Mouse (Mus musculus) intestine, embryonic 15.5 days (tissue): ENCODE data around the gene Epha10. TPM values are rescaled to one million over a fixed set of nuclear protein-coding genes. Genes with fewer than 3 reads are reported as not detected.

Experiments
- ATAC-seq: fragments of 200-750 bp; cut with Nextera tagmentation; 2 replicates; pipeline ENCODE4 v1.8.0; 2017; ENCODE audit warnings: moderate TSS enrichment, moderate library complexity
- H3K27ac ChIP-seq: fragments of 300-500 bp; sonication (generic); 2 replicates; pipeline ENCODE4 v1.5.1; 2015; ENCODE audit warnings: mild to moderate bottlenecking, inconsistent platforms
- H3K27me3 ChIP-seq: fragments of 300-500 bp; sonication (generic); replicated peaks from 2 replicates; pipeline ENCODE4 v1.6.1; 2015; ENCODE audit warnings: inconsistent platforms
- H3K36me3 ChIP-seq: fragments of 300-500 bp; sonication (generic); 2 replicates; pipeline ENCODE4 v1.6.1; 2015; ENCODE audit warnings: inconsistent platforms
- H3K4me1 ChIP-seq: fragments of 300-500 bp; sonication (generic); replicated peaks from 2 replicates; pipeline ENCODE4 v1.6.1; 2015; ENCODE audit warnings: inconsistent platforms
- H3K4me2 ChIP-seq: fragments of 300-500 bp; sonication (generic); replicated peaks from 2 replicates; pipeline ENCODE4 v1.6.1; 2015; ENCODE audit warnings: mild to moderate bottlenecking, inconsistent platforms
- H3K4me3 ChIP-seq: fragments of 300-500 bp; sonication (generic); replicated peaks from 2 replicates; pipeline ENCODE4 v1.5.1; 2015; ENCODE audit warnings: inconsistent platforms
- H3K9ac ChIP-seq: fragments of 300-500 bp; sonication (generic); 2 replicates; pipeline ENCODE4 v1.6.1; 2015; ENCODE audit warnings: inconsistent platforms
- H3K9me3 ChIP-seq: fragments of 300-500 bp; sonication (generic); 2 replicates; pipeline ENCODE4 v1.6.1; 2016; ENCODE audit warnings: inconsistent platforms
- WGBS: fragments of 180-500 bp; shearing (Covaris S2); methylation state at CpG from one replicate; pipeline ENCODE4 v1.1.7; 2015; 5-methylcytosine and 5-hydroxymethylcytosine counted together
- polyA plus RNA-seq: library from polyadenylated mRNA; unstranded; fragments of >200 nt; fragmentation: Nextera tagmentation; extraction: Ambion mirVana; gene quantifications from 2 replicates; pipeline ENCODE4 v1.2.1, GENCODE M21; 2015

Epha10 gene
- 0.25 and 0.31 TPM in 2 replicates for polyA plus RNA-seq

- Histone ChIP-seq H3K27ac (no peak within 1 kb of the TSS), H3K9me3 (no peaks in the 10 kb centered on the region), H3K36me3 (no peaks in the 10 kb centered on the region), H3K27me3 (peaks cover 62% of the 10 kb centered on the region), H3K4me1 (peaks cover 10% of the 10 kb centered on the region), H3K4me3 (peak within 1 kb of the TSS; percentile 30), H3K4me2 (peak within 1 kb of the TSS; percentile 63), H3K9ac (no peak within 1 kb of the TSS)
- WGBS: 7% methylated on average over 11 of the region's 11 CpGs
- no peak for ATAC-seq
Observed at GRCm38 (mm10) chr4:124880599-124880998, at the start of gene Epha10. Epha10 (plus strand) TSS chr4:124880899.

GRCm38 (mm10) chr4:124832796-124833195, 47.9 kb upstream of the Epha10 start:
- Histone ChIP-seq H3K9ac (no peak overlapping the region), H3K9me3 (no peaks in the 10 kb centered on the region), H3K36me3 (peaks cover 9% of the 10 kb centered on the region; the same call in 1 of the 2 replicates), H3K4me1 (no peaks in the 10 kb centered on the region), H3K27me3 (no peaks in the 10 kb centered on the region), H3K27ac (no peak overlapping the region), H3K4me3 (no peak overlapping the region), H3K4me2 (no peak overlapping the region)
- 94% methylated on average over 10 of the region's 10 CpGs for WGBS
- no peak for ATAC-seq

GRCm38 (mm10) chr4:124838035-124838700, 42.5 kb upstream of the Epha10 start:
- Histone ChIP-seq H3K9me3 (no peaks in the 10 kb centered on the region), H3K4me2 (no peak overlapping the region), H3K27ac (no peak overlapping the region), H3K36me3 (peaks cover 19% of the 10 kb centered on the region; the same call in 1 of the 2 replicates), H3K9ac (no peak overlapping the region), H3K4me3 (no peak overlapping the region), H3K4me1 (no peaks in the 10 kb centered on the region), H3K27me3 (no peaks in the 10 kb centered on the region)
- 88% methylated on average over 14 of the region's 14 CpGs for WGBS
- no peak for ATAC-seq

GRCm38 (mm10) chr4:124840998-124841397, 39.7 kb upstream of the Epha10 start:
- Histone ChIP-seq H3K36me3 (peaks cover 24% of the 10 kb centered on the region; the same call in 1 of the 2 replicates), H3K4me2 (no peak overlapping the region), H3K4me3 (no peak overlapping the region), H3K9me3 (no peaks in the 10 kb centered on the region), H3K4me1 (no peaks in the 10 kb centered on the region), H3K27ac (no peak overlapping the region), H3K9ac (no peak overlapping the region), H3K27me3 (no peaks in the 10 kb centered on the region)
- ATAC-seq: no peak
- 95% methylated on average over 1 of the region's 1 CpGs for WGBS

GRCm38 (mm10) chr4:124843493-124843892, 37.2 kb upstream of the Epha10 start:
- Histone ChIP-seq H3K4me1 (no peaks in the 10 kb centered on the region), H3K36me3 (peaks cover 22% of the 10 kb centered on the region; the same call in 1 of the 2 replicates), H3K27me3 (no peaks in the 10 kb centered on the region), H3K4me3 (no peak overlapping the region), H3K4me2 (no peak overlapping the region), H3K9ac (no peak overlapping the region), H3K27ac (no peak overlapping the region), H3K9me3 (no peaks in the 10 kb centered on the region)
- peak; percentile 65; the same call in 1 of the 2 replicates for ATAC-seq
- 52% methylated on average over 11 of the region's 11 CpGs for WGBS

- no peak overlapping the region for H3K4me3 ChIP-seq
- no peak overlapping the region for H3K4me2 ChIP-seq
- H3K36me3 ChIP-seq: 0 out of 2 replicates have a peak, but pooled peaks cover 9% of the 10 kb centered on the region
- H3K27me3 ChIP-seq: no peaks in the 10 kb centered on the region
- H3K9ac ChIP-seq: no peak overlapping the region
- WGBS: 13% methylated on average over 8 of the region's 8 CpGs
- H3K9me3 ChIP-seq: no peaks in the 10 kb centered on the region
- no peak for ATAC-seq
- no peak overlapping the region for H3K27ac ChIP-seq
- H3K4me1 ChIP-seq: peaks cover 18% of the 10 kb centered on the region
Observed at GRCm38 (mm10) chr4:124847573-124847972, 33.1 kb upstream of the Epha10 start.

- ATAC-seq: peak; percentile 2
- 3% methylated on average over 24 of the region's 24 CpGs for WGBS
- Histone ChIP-seq H3K27ac (peak overlapping the region; percentile 92), H3K9me3 (no peaks in the 10 kb centered on the region), H3K27me3 (no peaks in the 10 kb centered on the region), H3K4me2 (peak overlapping the region; percentile 79), H3K4me1 (peaks cover 18% of the 10 kb centered on the region), H3K9ac (peak overlapping the region; percentile 87), H3K36me3 (peaks cover 9% of the 10 kb centered on the region; the same call in 1 of the 2 replicates), H3K4me3 (peak overlapping the region; percentile 96)
Observed at GRCm38 (mm10) chr4:124849631-124850260, 31.0 kb upstream of the Epha10 start.

GRCm38 (mm10) chr4:124850261-124850913, 30.3 kb upstream of the Epha10 start, which contains the start of gene Yrdc:
Yrdc (plus strand) TSS chr4:124850679.
- Histone ChIP-seq H3K4me1 (peaks cover 18% of the 10 kb centered on the region), H3K27ac (peak within 1 kb of the TSS; percentile 92), H3K9ac (peak within 1 kb of the TSS; percentile 87), H3K36me3 (peaks cover 7% of the 10 kb centered on the region; the same call in 1 of the 2 replicates), H3K4me3 (peak within 1 kb of the TSS; percentile 96), H3K27me3 (no peaks in the 10 kb centered on the region), H3K4me2 (peak within 1 kb of the TSS; percentile 85), H3K9me3 (no peaks in the 10 kb centered on the region)
- ATAC-seq: peak; percentile 97
- 1% methylated on average over 78 of the region's 90 CpGs for WGBS

- ATAC-seq: peak; percentile 86
Observed at GRCm38 (mm10) chr4:124850933-124851658, 29.6 kb upstream of the Epha10 start, which contains the start of gene 1110065P20Rik. 1110065P20Rik (minus strand) TSS chr4:124851196.

GRCm38 (mm10) chr4:124856294-124856693, 24.4 kb upstream of the Epha10 start:
- 91% methylated on average over 8 of the region's 8 CpGs for WGBS
- no peak overlapping the region for H3K4me2 ChIP-seq
- no peak overlapping the region for H3K9ac ChIP-seq
- H3K27me3 ChIP-seq: peaks cover 8% of the 10 kb centered on the region
- no peak for ATAC-seq
- no peaks in the 10 kb centered on the region for H3K9me3 ChIP-seq
- peaks cover 9% of the 10 kb centered on the region; the same call in 1 of the 2 replicates for H3K36me3 ChIP-seq
- no peak overlapping the region for H3K27ac ChIP-seq
- no peak overlapping the region for H3K4me3 ChIP-seq
- H3K4me1 ChIP-seq: peaks cover 14% of the 10 kb centered on the region

More at GRCm38 (mm10) chr4:124850933-124851658, 29.6 kb upstream of the Epha10 start, which contains the start of gene 1110065P20Rik:
- H3K27ac ChIP-seq: peak within 1 kb of the TSS; percentile 92
- H3K27me3 ChIP-seq: no peaks in the 10 kb centered on the region
- H3K36me3 ChIP-seq: peaks cover 11% of the 10 kb centered on the region; the same call in 1 of the 2 replicates
- peak within 1 kb of the TSS; percentile 85 for H3K4me2 ChIP-seq
- no peaks in the 10 kb centered on the region for H3K9me3 ChIP-seq
- peak within 1 kb of the TSS; percentile 96 for H3K4me3 ChIP-seq
- H3K9ac ChIP-seq: peak within 1 kb of the TSS; percentile 87
- WGBS: under 1% methylated on average over 75 of the region's 75 CpGs
- H3K4me1 ChIP-seq: peaks cover 18% of the 10 kb centered on the region

- no peak for ATAC-seq
- WGBS: 70% methylated on average over 5 of the region's 5 CpGs
- H3K9ac ChIP-seq: no peak overlapping the region
- H3K4me2 ChIP-seq: no peak overlapping the region
- no peak overlapping the region for H3K4me3 ChIP-seq
- peaks cover 25% of the 10 kb centered on the region for H3K27me3 ChIP-seq
- no peak overlapping the region for H3K27ac ChIP-seq
- H3K4me1 ChIP-seq: peaks cover 13% of the 10 kb centered on the region
- H3K9me3 ChIP-seq: no peaks in the 10 kb centered on the region
- H3K36me3 ChIP-seq: peaks cover 9% of the 10 kb centered on the region; the same call in 1 of the 2 replicates
Observed at GRCm38 (mm10) chr4:124858370-124858769, 22.3 kb upstream of the Epha10 start.
